Mouse (Mus musculus) liver, adult 2 months (tissue): Measurements from ENCODE around the gene Cfap299.

Experiments used
- CTCF ChIP-seq: fragments of 200-500 bp; IDR thresholded peaks from 2 replicates; pipeline ENCODE4 v1.5.1; 2011; ENCODE audit warnings: low read depth, low read length, control low read depth
- POLR2A ChIP-seq: fragments of 200-500 bp; IDR thresholded peaks from 2 replicates; pipeline ENCODE4 v1.6.1; 2011; ENCODE audit warnings: low read length, control low read depth; ENCODE audit not compliant: insufficient read depth; ENCODE audit errors: extremely low read depth

DNA sequence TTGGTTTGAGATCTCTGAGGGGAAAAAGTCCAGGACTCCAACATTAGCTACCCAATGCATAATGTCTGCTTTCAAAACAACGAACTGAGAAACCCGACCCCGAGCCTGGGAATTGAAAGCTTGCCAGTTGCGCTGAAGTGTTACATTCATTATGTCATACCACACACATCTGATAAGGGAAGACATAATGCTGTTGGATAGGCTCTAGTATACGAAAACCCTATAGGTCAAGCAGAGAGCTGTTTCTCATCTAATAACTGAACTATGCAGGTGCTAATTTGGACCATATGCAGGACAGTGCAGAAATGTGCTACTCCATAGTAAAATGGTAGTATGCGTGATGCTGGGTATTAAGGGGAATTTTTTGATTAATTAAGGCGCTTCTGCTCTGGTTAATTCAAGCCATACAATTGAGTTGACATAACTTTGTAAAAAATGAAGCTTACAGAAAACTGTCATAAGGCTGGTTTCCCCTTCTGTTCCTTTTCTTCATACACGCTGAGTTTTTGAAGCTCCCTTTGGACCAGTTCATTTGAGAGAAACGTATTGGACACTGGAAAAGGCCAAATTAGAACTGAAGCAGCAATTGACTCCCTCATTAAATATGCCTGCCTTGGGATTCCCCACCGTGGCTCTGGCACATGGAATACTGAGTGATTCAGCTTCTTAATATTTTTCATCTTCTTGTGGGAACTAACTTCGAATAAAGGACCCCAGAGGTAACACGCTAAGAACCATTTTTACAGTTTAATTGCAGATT lies 245.8 kb downstream of the Cfap299 start:
- TF ChIP-seq CTCF (no peak), POLR2A (no peak)
